Comparison of ENCODE assay signal across 23 mouse cellular contexts in the genomic region with DNA sequence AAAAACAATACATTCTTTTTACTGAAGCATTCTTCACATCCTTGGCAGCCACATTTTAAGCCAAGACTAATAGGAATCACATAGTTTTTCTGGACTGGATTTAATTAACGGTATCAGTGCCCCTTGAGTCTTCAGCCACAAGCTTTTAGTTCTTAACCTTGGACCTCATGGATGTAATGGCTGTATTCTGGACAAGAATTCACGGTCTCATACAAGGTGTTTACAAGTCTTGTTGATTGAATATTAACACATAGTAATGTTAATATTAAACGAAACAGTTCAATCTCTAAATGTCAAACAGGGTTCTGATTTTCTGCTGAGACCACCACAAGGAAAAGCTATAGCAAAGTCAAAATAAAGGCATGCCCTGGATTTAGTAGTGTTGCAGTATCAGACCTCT. TPM values are rescaled to one million over a fixed set of nuclear protein-coding genes. Genes with fewer than 3 reads are reported as not detected.
A peak's percentile ranks its signal among the peaks of the same experiment; 100 is the strongest.
DNase-seq lines count a peak whose midpoint lies in the region; ATAC-seq and TF ChIP-seq lines count a peak whose summit lies in the region.
"Had no signal": no experiment of that assay in that cellular context is flagged by ENCODE, and none has a peak within 500 bp of the region (broad histone marks: within the 10 kb centered on the region; RNA-seq: fewer than 3 reads in every experiment).

No protein-coding gene starts in this region.

- WGBS in kidney, adult 2 months = 32% methylated on average over 3 of the region's 3 CpGs
- 71% methylated on average over 3 of the region's 3 CpGs for WGBS in kidney, embryonic 16.5 days

- H3K27ac ChIP-seq in kidney, adult 2 months (ENCODE audit: insufficient read depth, low read depth, low read length) = peak overlapping the region; percentile 38; the same call in 1 of the 2 replicates
- H3K27ac ChIP-seq in kidney, embryonic 16.5 days (ENCODE audit: low read length) = no peak overlapping the region

- peak; percentile 67 for DNase-seq in kidney, adult 2 months
- no peak for DNase-seq in kidney, postnatal 10 days
- peak; percentile 62 for DNase-seq in kidney, adult 9 months
- DNase-seq in kidney, adult 11 months = no peak
- peak; percentile 31 for DNase-seq in kidney, postnatal 14 days
- DNase-seq: adrenal gland, adult 2 months; adrenal gland, adult 8-10 months; adrenal gland, postnatal 10 days; adrenal gland, postnatal 14 days; adrenal gland, postnatal 25 days; adrenal gland, postnatal 36 days; B cell, adult 2 months; cerebellum, adult 11 months; cerebellum, adult 11-12 months; cerebellum, adult 18-20 months had no signal

- TF ChIP-seq CTCF in kidney, adult 2 months (conservative IDR thresholded peaks at IDR 0.05; ENCODE audit: insufficient read depth, insufficient read length, low read depth, low read length) = no peak

- no peak overlapping the region for H3K9ac ChIP-seq in kidney, embryonic 16.5 days (replicated peaks; ENCODE audit: low read length)

- no peaks in the 10 kb centered on the region for H3K9me3 ChIP-seq in kidney, embryonic 16.5 days (ENCODE audit: low read length)
- H3K9me3 ChIP-seq: G1E had no signal

- no peak overlapping the region for H3K4me2 ChIP-seq in kidney, embryonic 16.5 days (replicated peaks; ENCODE audit: low read depth, low read length)

- H3K4me1 ChIP-seq in kidney, adult 2 months (ENCODE audit: control insufficient read depth, insufficient read depth, low read length) = peaks cover 3% of the 10 kb centered on the region; the same call in 1 of the 2 replicates
- no peaks in the 10 kb centered on the region for H3K4me1 ChIP-seq in kidney, embryonic 16.5 days (ENCODE audit: insufficient read depth, low read length)

- H3K4me3 ChIP-seq in kidney, adult 2 months (ENCODE audit: insufficient read depth, low read depth, low read length) = no peak overlapping the region
- H3K4me3 ChIP-seq in kidney, embryonic 16.5 days (ENCODE audit: low read length) = no peak overlapping the region

- no peaks in the 10 kb centered on the region for H3K36me3 ChIP-seq in kidney, adult 2 months (ENCODE audit: control insufficient read depth, insufficient read depth, low read length)
- no peaks in the 10 kb centered on the region for H3K36me3 ChIP-seq in kidney, embryonic 16.5 days (ENCODE audit: insufficient read depth, low read length)
- H3K36me3 ChIP-seq: G1E had no signal

- TF ChIP-seq POLR2A in kidney, adult 2 months (IDR thresholded peaks at IDR 0.05; ENCODE audit: low read depth, low read length) = no peak

- ATAC-seq in kidney, embryonic 16.5 days (ENCODE audit: low FRiP score, low TSS enrichment) = no peak
- ATAC-seq: activated CD4-positive, CD25-positive, alpha-beta regulatory T cell, adult 4 months; CD4-positive, CD25-positive, alpha-beta regulatory T cell, adult 4 months; Patski had no signal

- H3K27me3 ChIP-seq in kidney, adult 2 months (replicated peaks; ENCODE audit: control insufficient read depth, insufficient read depth, low read length) = no peaks in the 10 kb centered on the region
- H3K27me3 ChIP-seq in kidney, embryonic 16.5 days (ENCODE audit: insufficient read depth, low read length) = no peaks in the 10 kb centered on the region
- H3K27me3 ChIP-seq: CH12.LX had no signal

RNA-seq across cellular contexts. Expression of gene Slc5a12, which starts 4.8 kb away (rescaled TPM):
- polyA plus RNA-seq in kidney, adult 2 months (2012; rRNA removed) = 209 and 239 TPM in 2 replicates
- polyA plus RNA-seq in kidney, embryonic 16.5 days (2015; fragmentation: Nextera tagmentation; extraction: Ambion mirVana) = 3.7 TPM in 2 replicates
- polyA plus RNA-seq: activated CD4-positive, CD25-positive, alpha-beta regulatory T cell, adult 4 months; adrenal gland, adult 2 months; brain, embryonic 14.5 days; C2C12; CD4-positive, CD25-positive, alpha-beta regulatory T cell, adult 4 months; G1E; Patski had no signal

Comparison
In these comparisons a context has a peak if more than half of its experiments do, and no peak if none do; other contexts are left out.
1. DNase-seq: peak in kidney, adult 2 months (single experiment), kidney, adult 9 months (single experiment) and kidney, postnatal 14 days (single experiment); none in kidney, postnatal 10 days (single experiment) and kidney, adult 11 months (single experiment).
2. RNA of gene Slc5a12, which starts 4.8 kb away (polyA plus RNA-seq): 209 to 239 TPM in kidney, adult 2 months; 3.7 TPM in kidney, embryonic 16.5 days; every median in the first group is over 10 times any median in the second.